Mouse (Mus musculus) kidney, adult 2 months (tissue): ENCODE measurements around the gene Rabgap1.

ENCODE experiments used
- CTCF ChIP-seq: fragments of 200-500 bp; conservative IDR thresholded peaks from 2 replicates; pipeline ENCODE4 v1.5.1; 2011; ENCODE audit warnings: low read depth, mild to moderate bottlenecking, control low read depth, low read length, moderate library complexity, mixed read lengths; ENCODE audit not compliant: insufficient read depth, insufficient read length
- POLR2A ChIP-seq: fragments of 200-500 bp; IDR thresholded peaks from one replicate; pipeline ENCODE4 v1.6.1; 2011; ENCODE audit warnings: low read depth, low read length, control low read depth

GRCm38 (mm10) chr2:37497321-37497720 lies 54.2 kb downstream of the Rabgap1 start:
- no peak for TF ChIP-seq CTCF
- no peak for TF ChIP-seq POLR2A
